Mouse (Mus musculus): ENCODE measurements around the gene Arhgap24.

Gene Arhgap24

DNA sequence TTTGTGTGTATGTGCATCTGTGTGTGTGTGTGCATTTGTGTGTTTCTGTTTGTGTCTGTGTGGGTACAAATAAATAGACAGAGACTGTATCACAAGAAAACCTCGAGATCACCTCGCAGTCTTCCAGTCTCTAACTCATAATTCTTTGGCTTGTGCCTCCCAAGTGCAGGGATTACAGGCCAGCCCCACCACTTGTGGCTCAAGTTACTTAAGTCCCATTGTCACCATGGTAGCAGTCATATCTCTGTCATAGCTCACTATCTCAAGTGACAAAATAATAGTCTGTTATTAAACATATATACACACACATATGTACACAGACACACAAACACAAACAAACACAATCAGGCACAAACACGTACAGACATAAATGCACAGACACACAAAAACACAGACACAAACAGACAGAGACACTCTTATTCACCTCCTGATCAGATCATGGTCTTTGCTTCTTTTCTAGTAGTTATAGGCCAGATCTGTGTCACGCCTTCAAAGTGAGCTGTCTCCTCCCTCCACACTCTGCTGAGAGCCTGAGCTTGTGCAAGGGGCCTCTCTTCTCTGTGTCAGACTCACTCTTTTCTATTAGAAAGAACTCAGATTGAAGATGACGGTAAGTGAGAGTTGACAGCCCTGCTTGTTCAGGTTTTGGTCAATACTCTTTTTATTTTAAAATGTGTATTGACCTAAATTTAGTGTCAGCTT lies 261.5 kb downstream of the Arhgap24 start:
- DNase-seq (ENCODE audit: low spot score in 2 of 2) = no peak

DNA sequence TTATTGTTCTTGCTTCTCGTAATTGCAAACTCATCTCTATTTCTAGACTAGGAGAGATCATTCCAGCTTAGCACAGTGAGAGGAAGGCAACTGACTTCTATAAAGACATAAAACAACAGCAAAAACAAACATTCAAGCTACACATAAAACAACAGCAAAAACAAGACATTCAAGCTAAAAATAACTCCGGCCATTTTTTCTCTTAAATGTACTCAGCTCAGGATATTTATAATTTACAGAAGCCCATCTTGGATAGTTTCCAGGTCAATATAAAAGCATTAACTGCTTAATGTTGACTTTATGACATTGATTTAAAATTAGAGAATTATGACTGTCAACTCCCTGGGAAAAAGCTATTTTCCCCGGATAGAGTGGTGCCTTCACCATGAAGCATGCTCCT lies 262.2 kb downstream of the Arhgap24 start:
- DNase-seq (ENCODE audit: low spot score in 2 of 2) = no peak

DNA sequence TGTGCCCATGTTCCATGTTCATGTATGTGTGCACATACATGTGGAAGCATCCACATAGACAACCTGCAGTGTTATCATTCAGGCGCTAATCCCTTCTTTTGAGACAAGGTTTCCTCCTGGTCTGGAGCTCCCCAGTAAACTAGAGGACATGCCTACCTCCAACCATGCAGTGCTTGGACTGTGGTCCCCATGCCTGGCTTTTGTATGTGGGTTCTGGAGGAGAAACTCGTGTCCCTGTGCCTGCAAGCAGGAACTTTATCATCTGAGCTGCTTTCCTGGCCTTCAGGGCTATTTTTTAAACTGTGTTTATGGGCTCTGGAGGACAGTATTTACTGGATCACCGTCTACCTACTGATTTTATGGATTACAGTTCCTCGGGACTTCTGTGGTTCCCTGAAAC lies 262.9 kb downstream of the Arhgap24 start:
- DNase-seq (ENCODE audit: low spot score in 2 of 2) = no peak

DNA sequence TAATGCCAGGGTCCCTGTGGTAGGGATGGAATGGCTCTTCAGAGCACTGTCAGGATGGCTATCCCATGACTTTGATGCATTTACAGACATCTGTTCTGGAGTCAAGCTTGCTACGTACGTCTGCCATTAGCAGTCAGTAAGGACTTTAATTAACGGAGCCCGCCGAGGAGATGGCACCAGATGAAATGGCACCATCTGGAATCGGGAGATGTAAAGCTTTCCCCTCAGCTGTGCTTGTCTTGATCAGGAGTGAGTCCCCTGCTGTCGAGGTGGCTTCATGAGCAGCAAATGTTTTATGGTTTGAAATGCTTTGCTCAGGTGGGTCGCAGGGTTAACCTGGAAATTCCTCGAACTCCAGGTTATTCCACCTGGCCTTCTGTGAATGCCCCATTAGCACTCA lies 267.0 kb downstream of the Arhgap24 start:
- DNase-seq (ENCODE audit: low spot score in 2 of 2) = no peak

DNA sequence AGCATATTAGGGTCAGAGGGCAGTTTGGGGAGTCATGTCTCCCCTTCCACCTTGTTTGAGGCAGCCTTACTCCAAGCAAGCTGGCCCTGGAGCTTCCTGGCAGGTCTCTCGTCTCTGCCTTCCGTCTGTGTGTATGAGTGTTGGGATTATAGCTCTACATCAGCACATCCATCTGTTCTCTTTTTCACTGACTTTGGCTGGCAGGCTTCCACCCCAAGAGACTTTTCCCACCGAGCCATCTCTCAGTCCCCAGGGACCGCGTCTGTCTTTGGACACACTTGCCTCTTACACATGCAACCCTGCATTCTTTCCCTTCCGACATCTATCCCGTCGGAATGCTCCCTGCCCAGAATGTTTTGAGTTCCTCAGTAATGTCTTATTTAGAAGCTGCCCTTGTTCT lies 267.8 kb downstream of the Arhgap24 start:
- DNase-seq (ENCODE audit: low spot score in 2 of 2) = no peak

DNA sequence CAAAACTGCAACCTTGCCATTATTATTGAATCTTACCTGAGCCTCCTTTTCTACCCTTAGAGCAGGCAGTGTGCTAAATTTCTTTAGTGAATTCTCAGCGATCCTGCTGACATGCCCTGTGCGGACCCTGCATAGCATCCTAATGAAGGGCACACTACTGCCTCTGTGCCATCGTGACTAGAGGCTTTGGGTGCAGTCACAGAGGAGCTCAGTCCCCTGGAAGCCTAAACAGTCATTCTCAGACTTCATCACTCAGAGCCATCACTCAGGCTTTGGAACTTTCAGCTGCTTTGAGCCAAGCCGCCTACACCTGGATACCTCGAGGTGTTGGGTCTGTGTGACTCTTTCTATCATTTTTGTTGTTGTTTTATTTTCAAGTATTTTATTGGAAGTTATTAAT lies 269.5 kb downstream of the Arhgap24 start:
- DNase-seq (ENCODE audit: low spot score in 2 of 2) = no peak

DNA sequence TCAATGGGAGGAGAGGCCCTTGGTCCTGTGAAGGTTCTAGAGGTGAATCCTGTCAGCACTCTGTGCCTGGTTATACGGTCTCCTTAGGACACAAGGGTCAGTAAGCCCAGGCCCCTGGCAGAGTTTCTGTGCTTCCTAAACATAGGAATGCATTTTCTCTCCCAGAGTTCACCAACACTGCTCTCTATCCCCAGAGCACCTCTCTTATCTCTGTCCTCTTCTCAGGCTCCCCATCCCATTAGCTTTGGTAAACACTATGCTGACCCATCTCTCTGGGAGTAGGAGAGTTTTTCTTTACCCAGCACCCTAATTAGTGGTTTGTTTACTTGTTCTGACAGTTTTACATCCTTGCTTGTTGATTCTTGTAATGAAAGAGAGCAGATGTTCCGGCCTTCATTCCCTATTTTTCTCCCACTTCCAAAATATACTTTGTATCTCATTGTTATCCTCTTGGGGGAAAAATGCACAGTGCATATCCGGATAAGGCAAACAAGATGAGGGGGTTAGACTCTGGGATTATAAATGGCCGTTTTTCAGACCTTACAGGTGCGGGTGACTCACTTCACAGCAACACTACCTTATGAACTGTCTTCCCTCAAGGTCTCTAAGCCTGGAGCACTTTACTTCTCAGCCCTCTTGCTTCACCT lies 270.6 kb downstream of the Arhgap24 start:
- DNase-seq (ENCODE audit: low spot score in 2 of 2) = no peak

DNA sequence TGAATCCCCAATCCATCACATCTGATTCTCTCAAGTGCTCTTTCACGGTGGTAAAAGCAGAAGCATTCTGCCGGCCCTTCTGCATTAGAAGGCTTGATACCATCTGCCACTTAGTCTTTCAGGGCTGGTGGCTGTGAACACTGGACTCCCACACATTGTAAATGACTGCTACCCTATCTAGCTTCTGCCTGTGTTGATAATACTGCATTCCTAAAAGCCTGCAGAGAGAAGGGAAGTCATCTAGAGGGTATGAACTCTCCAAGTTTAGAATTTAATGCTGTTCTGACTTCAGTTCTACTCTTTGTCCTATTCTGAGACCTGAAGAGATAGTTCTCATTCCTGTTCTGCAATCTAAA lies 271.1 kb downstream of the Arhgap24 start:
- DNase-seq (ENCODE audit: low spot score in 2 of 2) = no peak

DNA sequence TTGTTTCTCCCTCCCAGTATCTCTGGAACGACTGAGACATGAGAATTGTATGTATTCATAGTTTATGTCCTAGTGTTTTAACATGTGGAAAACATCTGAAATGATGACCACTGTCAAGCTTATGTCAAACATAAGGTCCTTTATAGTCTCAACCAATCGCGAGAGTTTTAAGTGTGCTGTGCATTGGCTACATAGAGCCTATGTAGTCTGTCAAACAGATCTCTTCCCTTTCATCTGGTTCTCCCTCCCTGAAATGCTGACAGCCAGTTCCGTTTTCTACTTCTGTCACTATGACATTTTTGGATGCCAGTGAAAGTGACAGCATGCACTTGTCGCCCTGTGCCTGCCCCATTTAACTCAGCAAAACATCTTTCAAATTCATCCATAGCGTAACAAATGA lies 275.8 kb downstream of the Arhgap24 start:
- DNase-seq (ENCODE audit: low spot score in 2 of 2) = no peak

DNA sequence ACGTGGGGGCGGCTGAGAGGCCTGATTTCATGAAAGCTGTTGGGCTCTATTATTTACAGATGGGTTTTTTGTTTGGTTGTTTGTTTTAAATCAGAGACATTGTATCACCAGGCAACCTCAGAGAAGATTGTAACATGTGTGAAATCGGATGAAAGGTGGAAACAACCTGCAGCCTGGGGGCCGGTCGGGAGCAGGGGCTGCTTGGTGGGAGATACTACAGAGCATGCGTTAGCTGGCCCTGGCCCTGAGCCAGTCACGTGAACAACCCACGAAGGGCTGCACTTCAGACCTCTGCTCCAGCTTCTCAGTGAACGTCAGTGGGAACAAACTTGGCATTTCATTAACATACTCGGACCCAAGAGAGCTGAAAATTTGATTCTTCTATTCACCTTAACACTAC lies 284.5 kb downstream of the Arhgap24 start:
- DNase-seq (ENCODE audit: low spot score in 2 of 2) = no peak

DNA sequence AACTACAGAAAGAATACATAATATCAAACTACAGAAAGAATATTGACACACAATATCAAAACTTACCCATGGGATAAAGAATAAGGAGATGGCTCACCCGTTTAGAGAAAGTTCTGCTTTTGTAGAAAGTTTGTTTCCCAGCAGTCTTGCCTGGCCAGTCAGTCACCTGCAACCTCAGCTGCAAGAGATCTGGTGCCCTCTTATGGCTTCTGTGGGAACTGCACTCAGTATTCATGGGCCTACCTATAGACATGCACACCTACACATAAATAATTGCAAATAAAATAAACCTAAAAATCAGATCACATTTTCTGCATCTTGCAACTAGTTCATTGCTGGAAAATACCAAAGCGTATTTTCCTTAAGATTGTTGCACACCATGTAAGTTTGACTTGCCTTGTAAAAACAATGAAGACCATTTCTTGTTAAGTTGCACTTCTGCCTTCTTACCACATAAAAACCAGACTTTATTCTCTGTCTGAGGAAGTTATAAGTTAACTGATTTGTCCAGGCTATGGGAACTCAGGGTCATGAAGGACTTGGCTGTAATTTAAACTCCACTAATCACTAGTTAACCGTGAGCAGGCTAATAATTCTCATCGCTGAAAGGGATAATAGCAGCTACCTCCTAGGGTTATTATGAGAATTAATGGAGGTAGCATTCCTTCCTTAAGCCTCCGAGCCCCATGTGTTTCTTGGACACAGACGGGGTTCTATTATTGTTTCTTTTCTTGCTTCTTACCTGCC lies 285.3 kb downstream of the Arhgap24 start:
- DNase-seq (ENCODE audit: low spot score in 2 of 2) = no peak

DNA sequence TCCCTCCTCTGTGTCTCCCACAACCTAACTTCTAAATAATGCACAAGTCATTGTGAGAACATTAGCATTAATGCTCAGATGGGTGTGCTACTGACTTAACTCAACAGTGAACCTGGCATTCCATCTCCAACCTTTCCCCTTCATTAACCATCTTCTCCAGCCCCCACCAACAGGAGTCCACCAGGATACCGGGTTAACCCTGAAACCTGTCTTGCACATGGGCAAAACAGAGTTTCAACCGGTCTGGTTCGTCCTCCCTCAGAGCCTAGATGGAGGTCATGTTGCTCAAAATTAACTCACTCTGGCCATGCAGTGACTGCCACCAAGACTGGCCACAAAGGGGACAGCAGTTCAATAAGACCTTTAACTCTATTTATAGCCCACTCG lies 285.9 kb downstream of the Arhgap24 start:
- DNase-seq (ENCODE audit: low spot score in 2 of 2) = no peak

DNA sequence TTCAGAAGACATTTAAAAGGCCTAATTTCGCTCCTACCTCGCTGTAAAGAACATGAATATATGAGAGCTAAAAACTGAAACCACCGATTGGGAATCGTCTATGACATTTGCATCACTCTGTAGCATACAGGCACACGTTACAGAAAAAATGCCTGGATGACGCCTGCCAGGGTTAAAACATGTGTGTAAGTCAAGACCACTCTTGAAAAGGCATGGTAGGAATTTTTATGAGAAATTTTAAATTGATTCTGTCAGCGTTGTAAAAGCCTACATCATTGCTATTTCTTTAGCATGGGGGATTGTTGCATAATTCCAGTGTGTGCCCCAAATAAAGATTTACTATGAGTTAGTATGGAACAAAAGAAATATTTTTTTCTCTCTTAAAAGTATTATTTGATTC lies 286.6 kb downstream of the Arhgap24 start:
- no peak for DNase-seq (ENCODE audit: low spot score in 2 of 2)

DNA sequence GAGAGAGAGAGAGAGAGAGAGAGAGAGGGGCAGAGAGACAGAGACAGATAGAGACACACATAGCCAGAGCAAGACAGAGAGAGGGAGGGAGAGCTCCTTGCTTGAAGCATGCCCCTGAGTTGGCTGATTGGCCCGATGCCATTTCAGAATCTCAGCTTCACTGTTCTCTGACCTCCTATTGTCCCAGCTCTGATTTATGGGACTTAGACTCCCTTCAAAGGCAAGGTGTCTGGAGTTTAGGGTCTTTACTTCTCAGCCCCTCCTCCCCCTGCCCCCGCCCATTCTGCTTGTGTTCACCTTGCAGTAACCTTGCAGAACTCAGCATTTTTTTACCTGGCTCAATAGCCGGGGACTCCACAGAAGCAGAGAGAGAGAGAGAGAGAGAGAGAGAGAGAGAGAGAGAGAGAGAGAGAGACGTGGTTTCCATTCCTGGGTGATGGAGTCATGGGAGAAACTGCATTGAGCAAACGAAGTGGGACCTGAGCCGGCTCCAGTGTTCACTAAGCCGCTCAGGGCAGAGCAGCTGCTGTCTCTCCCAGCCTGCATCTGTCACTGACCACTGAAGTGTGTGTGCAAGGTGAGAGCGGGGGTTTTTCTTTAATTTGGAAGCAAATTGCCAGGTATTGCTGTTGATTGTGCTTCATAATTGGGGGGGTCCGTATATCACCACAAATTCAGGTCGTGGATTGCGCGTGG lies 287.3 kb downstream of the Arhgap24 start:
- no peak for DNase-seq (ENCODE audit: low spot score in 2 of 2)

DNA sequence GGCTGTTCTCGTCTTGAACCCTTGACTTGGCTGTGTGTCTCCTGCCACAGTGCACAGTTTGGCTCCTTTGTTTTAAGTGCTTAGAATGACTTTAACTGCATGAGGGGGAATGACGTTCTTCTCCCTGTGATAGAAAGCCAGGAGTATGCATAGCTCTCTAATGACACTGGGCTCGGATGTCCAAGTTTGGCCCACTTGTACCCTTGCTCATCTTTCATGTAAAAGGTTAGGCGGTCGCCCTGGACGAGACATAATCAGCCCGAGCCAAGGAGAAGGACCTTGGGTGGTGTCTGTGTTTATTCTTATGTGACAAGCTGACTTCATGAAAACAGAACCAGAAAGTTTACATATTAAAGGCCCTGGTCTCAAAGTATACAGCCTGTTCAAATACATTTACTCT lies 289.4 kb downstream of the Arhgap24 start:
- no peak for DNase-seq (ENCODE audit: low spot score in 2 of 2)

DNA sequence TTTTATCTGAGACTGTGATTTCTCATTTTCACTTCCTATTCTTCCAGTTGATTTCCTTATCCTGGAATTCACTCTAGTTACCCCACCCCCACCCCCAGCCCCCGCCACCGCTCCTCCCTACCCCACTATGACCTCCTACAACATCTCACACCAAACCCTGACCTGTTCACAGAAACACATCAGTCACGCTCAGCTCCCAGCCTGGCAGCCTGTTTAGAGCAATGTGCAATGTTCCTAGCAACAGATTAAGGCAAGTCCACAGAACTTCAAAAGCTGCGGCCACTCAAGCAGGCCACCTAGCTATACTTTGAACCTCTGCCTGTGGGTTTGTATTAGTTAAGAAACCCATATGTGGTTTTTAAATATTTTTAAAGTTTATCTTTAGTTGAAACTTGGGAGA lies 293.3 kb downstream of the Arhgap24 start:
- DNase-seq (ENCODE audit: low spot score in 2 of 2) = no peak

DNA sequence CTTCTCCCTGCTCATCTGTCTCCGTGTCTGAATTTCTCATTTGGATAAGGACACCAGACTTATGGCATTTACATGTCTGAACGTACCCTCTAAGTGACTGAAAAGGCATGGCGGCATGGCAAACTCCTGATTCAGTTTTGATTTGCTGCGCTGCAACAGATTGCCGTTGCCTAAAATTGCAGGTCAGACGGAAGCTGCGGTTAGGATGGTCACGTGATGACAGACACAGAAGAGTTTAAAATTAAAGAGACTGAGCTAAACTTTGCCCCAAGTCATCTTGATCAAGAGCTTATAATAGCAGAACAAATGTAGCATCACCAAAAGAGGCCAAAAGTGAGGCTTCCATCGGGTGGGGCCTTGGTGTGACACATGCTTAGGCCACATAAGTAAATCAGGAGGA lies 296.1 kb downstream of the Arhgap24 start:
- no peak for DNase-seq (ENCODE audit: low spot score in 2 of 2)

DNA sequence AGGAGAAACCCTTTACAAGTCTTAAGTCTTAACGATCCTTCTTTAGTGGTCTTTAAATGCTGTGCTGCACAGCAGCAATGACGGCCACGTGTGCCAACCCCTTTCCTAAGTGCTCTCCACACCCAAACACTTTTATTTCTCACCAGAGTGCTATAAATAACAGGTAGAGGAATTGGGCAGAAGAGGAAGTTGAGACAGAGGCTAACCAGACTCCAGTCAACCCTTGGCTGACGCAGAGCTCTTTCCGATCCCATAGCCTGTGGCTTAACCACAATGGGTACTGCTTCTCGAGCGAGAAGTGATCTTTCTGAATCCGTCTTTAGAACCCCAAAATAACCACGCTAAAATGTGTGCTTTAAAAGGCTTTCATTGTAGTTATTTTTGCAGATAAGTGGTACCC lies 296.7 kb downstream of the Arhgap24 start:
- DNase-seq (ENCODE audit: low spot score in 2 of 2) = no peak

DNA sequence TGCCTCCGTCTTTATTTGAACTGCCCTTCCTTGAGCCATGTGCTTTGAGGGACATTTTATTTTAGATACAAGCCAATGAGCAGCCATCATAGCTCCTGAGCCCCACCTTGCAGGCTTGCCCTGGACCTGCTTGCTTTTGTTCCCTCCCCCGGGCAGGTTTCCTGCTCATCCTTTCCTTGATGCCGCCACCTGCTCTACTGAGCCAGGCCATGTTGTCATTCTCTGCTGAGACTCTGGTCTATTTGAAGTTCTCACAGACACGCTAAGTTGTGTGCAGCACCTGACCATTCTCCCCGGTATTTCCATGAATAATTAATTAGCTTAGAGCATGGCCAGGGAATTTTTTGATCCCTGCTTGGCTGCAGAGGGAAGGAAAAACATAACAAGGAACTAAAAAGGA lies 297.1 kb downstream of the Arhgap24 start:
- DNase-seq (ENCODE audit: low spot score in 2 of 2) = no peak

DNA sequence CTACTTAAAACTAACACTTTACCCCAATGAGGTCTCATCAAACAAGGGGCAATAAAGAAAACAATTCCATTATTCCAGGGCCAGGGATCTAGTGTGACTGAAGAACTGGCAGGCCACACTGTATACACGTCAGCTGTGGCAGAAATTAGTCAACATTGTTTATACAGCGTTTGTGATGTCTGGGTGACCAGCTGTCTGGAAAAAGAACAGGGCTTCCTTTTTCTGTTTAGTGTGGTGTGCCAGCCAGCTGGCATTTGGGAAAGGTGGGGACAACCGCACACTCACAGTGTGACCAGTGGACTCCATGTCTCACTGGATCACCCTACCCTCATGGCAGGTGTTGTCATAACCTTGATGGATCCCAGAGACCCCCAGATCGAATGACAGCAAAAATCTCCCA lies 302.4 kb downstream of the Arhgap24 start:
- no peak for DNase-seq (ENCODE audit: low spot score in 2 of 2)

DNA sequence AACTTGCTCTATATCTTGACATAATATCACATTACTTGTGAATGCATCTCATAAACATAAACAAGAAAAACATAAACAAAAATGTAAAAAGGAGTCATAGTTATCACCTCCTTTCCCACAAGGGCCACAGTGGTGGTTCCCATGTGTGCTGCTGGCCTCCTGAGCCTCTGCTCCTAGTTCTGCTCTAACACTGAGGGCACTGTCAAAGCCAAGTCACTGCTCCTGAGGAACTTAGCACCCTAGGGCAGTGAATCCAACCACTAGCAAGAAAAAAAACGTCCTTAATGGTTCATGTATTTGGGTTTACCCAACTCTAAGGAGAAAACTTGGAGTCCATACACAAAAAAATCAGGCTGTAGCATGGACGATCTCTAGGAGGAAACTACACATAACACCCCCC lies 304.9 kb downstream of the Arhgap24 start:
- DNase-seq (ENCODE audit: low spot score in 2 of 2) = no peak

DNA sequence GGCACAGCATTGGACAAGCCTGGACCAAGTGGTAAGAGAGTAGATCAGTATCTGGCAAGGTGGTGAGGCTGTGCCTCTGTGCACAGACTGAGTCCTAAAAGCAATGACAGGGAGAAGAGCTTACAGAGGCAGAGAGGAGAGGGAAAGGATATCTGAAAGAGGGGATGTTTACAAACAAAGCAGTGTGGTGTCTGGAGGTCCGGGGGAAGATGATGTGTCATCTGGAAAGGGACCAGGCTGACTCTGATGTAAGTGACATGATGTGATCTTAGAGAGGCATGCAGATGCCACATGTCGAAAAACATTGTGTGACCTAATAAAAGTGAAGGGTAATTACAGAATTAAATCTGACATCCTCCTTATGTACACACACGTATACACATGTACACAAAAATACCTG lies 307.2 kb downstream of the Arhgap24 start:
- no peak for DNase-seq (ENCODE audit: low spot score in 2 of 2)

DNA sequence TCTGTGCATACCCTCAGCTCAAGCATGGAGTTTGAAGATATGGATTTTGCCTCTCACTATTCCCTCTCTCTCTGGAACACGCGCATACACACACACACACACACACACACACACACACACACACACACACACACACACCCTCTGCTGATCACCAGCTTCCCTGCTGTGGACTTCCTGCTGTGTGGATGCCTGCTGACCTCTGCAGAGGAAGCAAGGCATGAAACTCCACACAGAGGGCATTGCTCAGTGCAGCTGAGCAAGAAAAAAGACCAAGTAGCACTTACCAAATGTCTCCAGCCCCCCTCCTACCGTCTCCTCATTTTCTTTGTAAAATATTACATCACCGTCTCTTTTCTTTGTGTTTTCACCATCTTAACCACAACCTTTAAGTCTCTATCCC lies 310.1 kb downstream of the Arhgap24 start:
- DNase-seq (ENCODE audit: low spot score in 2 of 2) = no peak

Data from urinary bladder, postnatal 4 days (tissue).